Mouse (Mus musculus): Measurements from ENCODE around the gene Psmd8. TPM values are rescaled to one million over a fixed set of nuclear protein-coding genes. Genes with fewer than 3 reads are reported as not detected.
A peak's percentile ranks its signal among the peaks of the same experiment; 100 is the strongest.
"Not testable (repeated sequence)": the region's sequence is repeated elsewhere in the genome, so short reads cannot be mapped to it uniquely, and the experiment has no call there.

Psmd8 gene
- polyA plus RNA-seq, 1 experiment from 2014 or later: 264 TPM

DNA sequence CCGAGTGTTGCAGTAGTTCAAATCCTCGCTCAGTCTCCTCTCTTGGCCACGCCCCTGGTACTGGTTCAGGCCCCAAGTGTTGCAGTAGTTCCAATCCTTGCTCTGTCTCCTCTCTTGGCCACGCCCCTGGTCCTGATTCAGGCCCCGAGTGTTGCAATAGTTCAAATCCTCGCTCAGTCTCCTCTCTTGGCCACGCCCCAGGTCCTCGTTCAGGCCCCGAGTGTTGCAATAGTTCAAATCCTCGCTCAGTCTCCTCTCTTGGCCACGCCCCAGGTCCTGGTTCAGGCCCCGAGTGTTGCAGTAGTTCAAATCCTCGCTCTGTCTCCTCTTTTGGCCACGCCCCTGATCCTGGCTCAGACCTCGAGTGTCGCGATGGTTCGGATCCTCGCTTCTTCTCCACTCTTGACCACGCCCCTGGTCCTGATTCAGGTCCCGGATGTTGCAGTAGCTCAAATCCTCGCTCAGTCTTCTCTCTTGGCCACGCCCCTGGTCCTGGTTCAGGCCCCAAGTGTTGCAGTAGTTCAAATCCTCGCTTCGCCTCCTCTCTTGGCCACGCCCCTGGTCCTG, 31.8 kb upstream of the Psmd8 start:
- H3K4me2 ChIP-seq (replicated peaks; ENCODE audit: low read depth, low read length): peak overlapping the region; percentile 55
- ATAC-seq (ENCODE audit: insufficient number of reproducible peaks, insufficient read depth, low FRiP score, low read depth): no peak
- H3K9ac ChIP-seq (replicated peaks; ENCODE audit: low read depth, low read length): no peak overlapping the region
- H3K4me3 ChIP-seq (ENCODE audit: low read depth, low read length): peak overlapping the region; percentile 35
- H3K36me3 ChIP-seq (ENCODE audit: control insufficient read depth, insufficient read depth, low read length): no peaks in the 10 kb centered on the region
- 17% methylated on average over 26 of the region's 26 CpGs for WGBS
- H3K9me3 ChIP-seq (ENCODE audit: control insufficient read depth, low read depth, low read length): peaks cover 4% of the 10 kb centered on the region; the same call in 1 of the 2 replicates
- 0 out of 2 replicates have a peak, but pooled peaks cover 5% of the 10 kb centered on the region for H3K4me1 ChIP-seq (ENCODE audit: control insufficient read depth, insufficient read depth, low read length)
- no peak overlapping the region for H3K27ac ChIP-seq (ENCODE audit: low read length)
- H3K27me3 ChIP-seq (ENCODE audit: control insufficient read depth, insufficient read depth, low read length): no peaks in the 10 kb centered on the region

DNA sequence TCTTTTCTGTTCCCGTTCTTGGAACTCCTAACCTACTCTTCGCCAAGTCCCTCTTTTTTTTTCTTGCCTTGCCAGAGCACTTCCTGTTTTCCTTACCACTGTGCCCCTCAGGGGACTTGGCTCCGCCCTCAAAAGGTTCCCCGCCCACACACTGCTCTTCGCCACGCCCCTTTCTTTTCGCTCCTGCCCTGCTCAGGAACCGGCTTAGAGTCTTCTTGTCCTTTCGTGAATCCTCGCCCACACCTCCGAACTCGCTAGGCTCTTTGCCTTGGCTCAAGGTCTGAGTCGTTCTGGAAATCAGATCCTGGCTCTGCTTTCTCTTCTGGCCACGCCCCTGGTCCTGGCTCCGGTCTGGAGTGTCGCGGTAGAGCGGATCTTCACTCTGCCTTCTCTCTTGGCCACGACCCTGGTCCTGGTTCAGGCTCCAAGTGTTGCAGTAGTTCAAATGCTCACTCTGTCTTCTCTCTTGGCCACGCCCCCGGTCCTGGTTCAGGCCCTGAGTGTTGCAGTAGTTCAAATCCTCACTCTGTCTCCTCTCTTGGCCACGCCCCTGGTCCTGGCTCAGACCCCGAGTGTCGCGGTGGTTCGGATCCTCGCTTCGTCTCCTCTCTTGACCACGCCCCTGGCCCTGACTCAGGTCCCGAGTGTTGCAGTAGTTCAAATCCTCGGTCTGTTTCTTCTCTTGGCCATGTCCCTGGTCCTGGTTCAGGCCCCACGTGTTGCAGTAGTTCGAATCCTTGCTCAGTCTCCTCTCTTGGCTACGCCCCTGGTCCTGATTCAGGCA, 31.1 kb upstream of the Psmd8 start:
- Histone ChIP-seq H3K36me3 (ENCODE audit: control insufficient read depth, insufficient read depth, low read length) (no peaks in the 10 kb centered on the region), H3K27ac (ENCODE audit: low read length) (peak overlapping the region; percentile 63), H3K27me3 (ENCODE audit: control insufficient read depth, insufficient read depth, low read length) (no peaks in the 10 kb centered on the region), H3K4me1 (ENCODE audit: control insufficient read depth, insufficient read depth, low read length) (0 out of 2 replicates have a peak, but pooled peaks cover 5% of the 10 kb centered on the region), H3K4me3 (ENCODE audit: low read depth, low read length) (peak overlapping the region; percentile 35), H3K9me3 (ENCODE audit: control insufficient read depth, low read depth, low read length) (no peaks in the 10 kb centered on the region; the same call in 1 of the 2 replicates), H3K9ac (replicated peaks; ENCODE audit: low read depth, low read length) (0 out of 2 replicates have a peak overlapping the region, but pooled peaks have one; percentile 14), H3K4me2 (replicated peaks; ENCODE audit: low read depth, low read length) (peak overlapping the region; percentile 55)
- peak; percentile 82 for ATAC-seq (ENCODE audit: insufficient number of reproducible peaks, insufficient read depth, low FRiP score, low read depth)
- WGBS: 4% methylated on average over 34 of the region's 34 CpGs

DNA sequence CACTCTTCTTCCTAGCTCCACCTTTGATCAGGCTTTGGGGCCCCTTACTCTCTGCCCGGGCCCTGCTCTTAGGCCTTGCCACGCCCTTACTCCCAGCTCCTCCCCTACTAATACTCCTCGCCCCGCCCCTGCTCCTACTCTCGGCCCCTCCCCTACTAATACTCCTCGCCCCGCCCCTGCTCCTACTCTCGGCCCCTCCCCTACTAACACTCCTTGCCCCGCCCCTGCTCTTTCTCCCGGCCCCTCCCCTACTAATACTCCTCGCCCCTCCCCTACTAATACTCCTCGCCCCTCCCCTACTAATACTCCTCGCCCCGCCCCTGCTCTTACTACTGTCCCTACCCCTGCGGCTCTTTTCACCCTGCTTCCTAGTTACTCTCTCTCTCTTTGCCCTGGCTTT, 30.5 kb upstream of the Psmd8 start:
- H3K27me3 ChIP-seq (ENCODE audit: control insufficient read depth, insufficient read depth, low read length); H3K9me3 ChIP-seq (ENCODE audit: control insufficient read depth, low read depth, low read length); H3K9ac ChIP-seq (replicated peaks; ENCODE audit: low read depth, low read length); H3K36me3 ChIP-seq (ENCODE audit: control insufficient read depth, insufficient read depth, low read length); H3K4me1 ChIP-seq (ENCODE audit: control insufficient read depth, insufficient read depth, low read length); ATAC-seq (ENCODE audit: insufficient number of reproducible peaks, insufficient read depth, low FRiP score, low read depth): not testable (repeated sequence)
- WGBS: 27% methylated on average over 15 of the region's 15 CpGs
- Histone ChIP-seq H3K27ac (ENCODE audit: low read length) (peak overlapping the region; percentile 63; the same call in 1 of the 2 replicates), H3K4me3 (ENCODE audit: low read depth, low read length) (peak overlapping the region; percentile 35; the same call in 1 of the 2 replicates), H3K4me2 (replicated peaks; ENCODE audit: low read depth, low read length) (peak overlapping the region; percentile 55; the same call in 1 of the 2 replicates)

DNA sequence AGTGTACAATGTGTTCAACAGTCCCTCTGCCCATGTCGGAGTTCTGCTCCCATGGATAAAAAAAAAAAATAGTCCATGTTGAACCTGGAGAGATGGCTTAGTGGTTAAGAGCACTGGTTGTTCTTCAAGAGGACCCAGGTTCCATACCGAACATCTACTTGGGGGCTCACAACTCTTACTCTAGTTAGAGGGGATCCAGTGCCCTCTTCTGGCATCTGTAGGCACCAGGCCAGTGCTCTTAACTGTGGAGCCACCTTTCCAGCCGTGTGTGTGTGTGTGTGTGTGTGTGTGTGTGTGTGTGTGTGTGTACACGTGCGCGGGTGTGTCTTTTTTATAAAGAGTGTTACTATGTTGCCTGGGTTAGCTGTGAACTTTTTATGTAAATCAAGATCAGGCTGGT, 22.1 kb upstream of the Psmd8 start:
- Histone ChIP-seq H3K9ac (replicated peaks; ENCODE audit: low read depth, low read length) (no peak overlapping the region), H3K36me3 (ENCODE audit: control insufficient read depth, insufficient read depth, low read length) (no peaks in the 10 kb centered on the region), H3K9me3 (ENCODE audit: control insufficient read depth, low read depth, low read length) (no peaks in the 10 kb centered on the region), H3K4me2 (replicated peaks; ENCODE audit: low read depth, low read length) (no peak overlapping the region), H3K4me3 (ENCODE audit: low read depth, low read length) (no peak overlapping the region), H3K27me3 (ENCODE audit: control insufficient read depth, insufficient read depth, low read length) (no peaks in the 10 kb centered on the region), H3K27ac (ENCODE audit: low read length) (no peak overlapping the region), H3K4me1 (ENCODE audit: control insufficient read depth, insufficient read depth, low read length) (no peaks in the 10 kb centered on the region)
- ATAC-seq (ENCODE audit: insufficient number of reproducible peaks, insufficient read depth, low FRiP score, low read depth): no peak
- 77% methylated on average over 6 of the region's 6 CpGs for WGBS

DNA sequence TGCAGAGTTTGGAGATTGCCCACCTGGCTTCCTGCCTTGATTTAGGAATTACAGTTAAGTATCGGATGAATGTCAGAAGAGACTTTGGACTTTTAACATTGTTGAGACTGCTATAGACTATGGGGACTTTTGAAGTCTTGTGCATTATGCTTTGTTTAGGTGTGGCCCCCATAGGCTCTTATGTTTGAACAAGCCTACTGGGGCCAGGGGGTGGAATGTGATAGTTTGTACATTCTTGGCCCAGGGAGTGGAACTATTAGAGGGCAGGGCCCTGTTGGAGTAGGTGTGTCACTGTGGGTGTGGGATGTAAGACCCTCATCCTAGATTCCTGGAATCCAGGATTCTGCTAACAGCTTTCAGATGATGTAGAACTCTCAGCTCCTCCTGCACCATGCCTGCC, 13.7 kb upstream of the Psmd8 start:
- H3K4me3 ChIP-seq (ENCODE audit: low read depth, low read length); H3K9me3 ChIP-seq (ENCODE audit: control insufficient read depth, low read depth, low read length); H3K36me3 ChIP-seq (ENCODE audit: control insufficient read depth, insufficient read depth, low read length); H3K4me1 ChIP-seq (ENCODE audit: control insufficient read depth, insufficient read depth, low read length); H3K27ac ChIP-seq (ENCODE audit: low read length); H3K27me3 ChIP-seq (ENCODE audit: control insufficient read depth, insufficient read depth, low read length); H3K9ac ChIP-seq (replicated peaks; ENCODE audit: low read depth, low read length); H3K4me2 ChIP-seq (replicated peaks; ENCODE audit: low read depth, low read length): not testable (repeated sequence)
- 0 out of 2 replicates have a peak, but pooled peaks have one; percentile 53 for ATAC-seq (ENCODE audit: insufficient number of reproducible peaks, insufficient read depth, low FRiP score, low read depth)
- WGBS: 78% methylated on average over 1 of the region's 1 CpGs

DNA sequence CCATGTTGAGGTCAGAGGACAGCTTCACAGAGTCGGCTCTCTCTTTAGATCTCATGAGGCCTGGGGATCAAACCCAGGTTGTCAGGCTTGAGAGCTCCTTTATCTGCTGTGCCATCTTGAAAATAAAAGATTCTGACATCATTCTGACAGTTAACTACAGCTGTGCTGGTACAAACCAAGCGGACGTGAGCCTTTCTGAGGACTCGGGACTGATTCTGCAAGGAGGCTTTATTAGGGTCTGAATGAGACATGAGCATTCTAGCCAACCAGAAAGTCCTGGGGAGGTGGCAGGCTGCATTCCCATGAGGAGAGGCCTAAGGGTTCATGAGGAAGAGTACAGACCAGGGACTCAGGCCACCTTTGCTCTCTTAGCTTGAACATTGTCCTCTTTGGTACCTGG, 822 bp upstream of the Psmd8 start:
- not testable (repeated sequence) for H3K9me3 ChIP-seq (ENCODE audit: control insufficient read depth, low read depth, low read length); H3K4me2 ChIP-seq (replicated peaks; ENCODE audit: low read depth, low read length); H3K36me3 ChIP-seq (ENCODE audit: control insufficient read depth, insufficient read depth, low read length); H3K27me3 ChIP-seq (ENCODE audit: control insufficient read depth, insufficient read depth, low read length); H3K4me1 ChIP-seq (ENCODE audit: control insufficient read depth, insufficient read depth, low read length); H3K27ac ChIP-seq (ENCODE audit: low read length); ATAC-seq (ENCODE audit: insufficient number of reproducible peaks, insufficient read depth, low FRiP score, low read depth); H3K4me3 ChIP-seq (ENCODE audit: low read depth, low read length); H3K9ac ChIP-seq (replicated peaks; ENCODE audit: low read depth, low read length)
- WGBS: 85% methylated on average over 4 of the region's 4 CpGs

DNA sequence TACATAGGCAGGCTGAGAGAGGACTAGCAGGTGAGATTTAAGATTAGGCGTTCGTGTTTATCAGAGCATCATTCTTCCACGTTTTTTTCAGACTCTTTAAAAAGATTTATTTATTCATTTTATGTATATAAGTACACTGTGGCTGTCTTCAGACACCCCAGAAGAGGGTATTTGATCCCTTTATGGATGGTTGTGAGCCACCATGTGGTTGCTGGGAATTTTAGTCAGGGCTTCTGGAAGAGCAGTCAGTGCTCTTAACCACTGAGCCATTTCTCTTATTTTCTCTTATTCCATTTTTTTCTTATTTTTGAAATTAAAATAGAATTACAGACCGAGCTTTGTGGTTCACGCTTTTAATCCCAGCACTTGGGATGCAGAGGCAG, 344 bp upstream of the Psmd8 start:
- peak overlapping the region; percentile 31 for H3K4me2 ChIP-seq (replicated peaks; ENCODE audit: low read depth, low read length)
- H3K4me3 ChIP-seq (ENCODE audit: low read depth, low read length): peak overlapping the region; percentile 91
- H3K9me3 ChIP-seq (ENCODE audit: control insufficient read depth, low read depth, low read length): no peaks in the 10 kb centered on the region
- H3K27me3 ChIP-seq (ENCODE audit: control insufficient read depth, insufficient read depth, low read length): no peaks in the 10 kb centered on the region
- no peak for ATAC-seq (ENCODE audit: insufficient number of reproducible peaks, insufficient read depth, low FRiP score, low read depth)
- peaks cover 11% of the 10 kb centered on the region for H3K36me3 ChIP-seq (ENCODE audit: control insufficient read depth, insufficient read depth, low read length)
- no peak overlapping the region; the same call in 1 of the 2 replicates for H3K27ac ChIP-seq (ENCODE audit: low read length)
- peaks cover 10% of the 10 kb centered on the region for H3K4me1 ChIP-seq (ENCODE audit: control insufficient read depth, insufficient read depth, low read length)
- no peak overlapping the region for H3K9ac ChIP-seq (replicated peaks; ENCODE audit: low read depth, low read length)
- 41% methylated on average over 5 of the region's 5 CpGs for WGBS

DNA sequence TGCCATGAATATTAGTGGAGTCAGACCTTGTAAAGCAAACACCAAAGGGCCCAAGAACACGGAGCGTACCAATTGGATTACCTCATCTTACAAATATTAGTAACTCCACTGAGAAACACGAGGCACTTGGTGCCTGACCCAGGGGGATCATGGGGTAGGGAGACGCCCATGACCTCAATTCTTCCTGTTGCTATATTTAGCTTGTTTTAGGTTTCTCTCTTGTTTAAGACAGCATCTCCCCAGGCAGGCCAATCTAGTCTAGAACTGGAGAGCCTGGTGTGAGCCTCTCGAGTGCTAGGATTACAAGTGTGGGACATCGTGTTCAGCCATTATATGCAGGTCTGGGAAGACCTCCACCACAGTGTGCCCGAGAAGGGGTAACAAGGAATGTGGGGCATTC, 1.2 kb downstream of the Psmd8 start:
- 31% methylated on average over 7 of the region's 7 CpGs for WGBS
- ATAC-seq (ENCODE audit: insufficient number of reproducible peaks, insufficient read depth, low FRiP score, low read depth): no peak
- peaks cover 27% of the 10 kb centered on the region for H3K36me3 ChIP-seq (ENCODE audit: control insufficient read depth, insufficient read depth, low read length)
- H3K9ac ChIP-seq (replicated peaks; ENCODE audit: low read depth, low read length): peak overlapping the region; percentile 78; the same call in 1 of the 2 replicates
- H3K4me2 ChIP-seq (replicated peaks; ENCODE audit: low read depth, low read length): peak overlapping the region; percentile 91
- H3K27me3 ChIP-seq (ENCODE audit: control insufficient read depth, insufficient read depth, low read length): no peaks in the 10 kb centered on the region
- H3K9me3 ChIP-seq (ENCODE audit: control insufficient read depth, low read depth, low read length): no peaks in the 10 kb centered on the region
- no peak overlapping the region for H3K27ac ChIP-seq (ENCODE audit: low read length)
- peak overlapping the region; percentile 91 for H3K4me3 ChIP-seq (ENCODE audit: low read depth, low read length)
- peaks cover 10% of the 10 kb centered on the region for H3K4me1 ChIP-seq (ENCODE audit: control insufficient read depth, insufficient read depth, low read length)

Measured in stomach, embryonic 14.5 days (tissue).